Mouse (Mus musculus): Measurements from ENCODE around the gene Stag3. TPM values are rescaled to one million over a fixed set of nuclear protein-coding genes. Genes with fewer than 3 reads are reported as not detected.
A peak's percentile ranks its signal among the peaks of the same experiment; 100 is the strongest.

The Stag3 gene
- 0.41 and 0.44 TPM in 2 replicates for polyA plus RNA-seq (2015; fragmentation: Nextera tagmentation; extraction: Ambion mirVana)

- ATAC-seq (peak; percentile 96), DNase-seq (peak; percentile 92)
- Histone ChIP-seq H3K9me3 (ENCODE audit: low read length) (0 out of 2 replicates have a peak, but pooled peaks cover 2% of the 10 kb centered on the region), H3K27me3 (ENCODE audit: insufficient read depth, low read length) (no peaks in the 10 kb centered on the region), H3K9ac (replicated peaks) (peak within 1 kb of the TSS; percentile 42), H3K4me1 (ENCODE audit: insufficient read depth) (peaks cover 10% of the 10 kb centered on the region), H3K36me3 (replicated peaks; ENCODE audit: insufficient read depth, low read length) (no peaks in the 10 kb centered on the region), H3K4me3 (ENCODE audit: low read depth, low read length) (peak within 1 kb of the TSS; percentile 51), H3K27ac (ENCODE audit: low read depth) (no peak within 1 kb of the TSS), H3K4me2 (ENCODE audit: low read depth, low read length) (peak within 1 kb of the TSS; percentile 80)
- no peak for TF ChIP-seq EP300 (IDR thresholded peaks at IDR 0.05; ENCODE audit: low read depth)
- WGBS (ENCODE audit: insufficient replicate concordance): under 1% methylated on average over 56 of the region's 56 CpGs
Measured at GRCm38 (mm10) chr5:138279585-138280424, at the start of gene Stag3, which contains the start of the genes Gm43720 and Gpc2. Gene Stag3 (plus strand): TSS chr5:138280240. Gene Gm43720 (minus strand): TSS chr5:138279958. Gene Gpc2 (minus strand): TSS chr5:138280005.

GRCm38 (mm10) chr5:138233778-138234177 lies 46.3 kb upstream of the Stag3 start:
- H3K27ac ChIP-seq (ENCODE audit: low read depth): no peak overlapping the region
- DNase-seq (no peak), ATAC-seq (no peak)
- no peak for TF ChIP-seq CTCF (IDR thresholded peaks at IDR 0.05; ENCODE audit: low read depth)
- 80% methylated on average over 2 of the region's 2 CpGs for WGBS (ENCODE audit: insufficient replicate concordance)
- H3K4me3 ChIP-seq (ENCODE audit: low read depth, low read length): no peak overlapping the region
- no peaks in the 10 kb centered on the region for H3K36me3 ChIP-seq (replicated peaks; ENCODE audit: insufficient read depth, low read length)
- no peak overlapping the region for H3K4me2 ChIP-seq (ENCODE audit: low read depth, low read length)
- H3K9ac ChIP-seq (replicated peaks): no peak overlapping the region
- no peaks in the 10 kb centered on the region for H3K9me3 ChIP-seq (ENCODE audit: low read length)
- peaks cover 11% of the 10 kb centered on the region for H3K4me1 ChIP-seq (ENCODE audit: insufficient read depth)
- no peaks in the 10 kb centered on the region for H3K27me3 ChIP-seq (ENCODE audit: insufficient read depth, low read length)

- no peak overlapping the region for H3K4me2 ChIP-seq (ENCODE audit: low read depth, low read length)
- H3K27ac ChIP-seq (ENCODE audit: low read depth): 0 out of 2 replicates have a peak overlapping the region, but pooled peaks have one; percentile 52
- no peaks in the 10 kb centered on the region for H3K36me3 ChIP-seq (replicated peaks; ENCODE audit: insufficient read depth, low read length)
- H3K4me1 ChIP-seq (ENCODE audit: insufficient read depth): peaks cover 11% of the 10 kb centered on the region
- H3K27me3 ChIP-seq (ENCODE audit: insufficient read depth, low read length): no peaks in the 10 kb centered on the region
- H3K4me3 ChIP-seq (ENCODE audit: low read depth, low read length): no peak overlapping the region
- no peak overlapping the region for H3K9ac ChIP-seq (replicated peaks)
- TF ChIP-seq EP300 (IDR thresholded peaks at IDR 0.05; ENCODE audit: low read depth) (no peak), CTCF (IDR thresholded peaks at IDR 0.05; ENCODE audit: low read depth) (no peak)
- H3K9me3 ChIP-seq (ENCODE audit: low read length): no peaks in the 10 kb centered on the region
- DNase-seq: no peak
- ATAC-seq: peak; percentile 56; the same call in 1 of the 2 replicates
Measured at GRCm38 (mm10) chr5:138234224-138234623, 45.8 kb upstream of the Stag3 start.

- Histone ChIP-seq H3K9me3 (ENCODE audit: low read length) (no peaks in the 10 kb centered on the region), H3K4me1 (ENCODE audit: insufficient read depth) (no peaks in the 10 kb centered on the region), H3K9ac (replicated peaks) (no peak overlapping the region), H3K4me3 (ENCODE audit: low read depth, low read length) (no peak overlapping the region), H3K36me3 (replicated peaks; ENCODE audit: insufficient read depth, low read length) (no peaks in the 10 kb centered on the region), H3K27me3 (ENCODE audit: insufficient read depth, low read length) (no peaks in the 10 kb centered on the region), H3K4me2 (ENCODE audit: low read depth, low read length) (no peak overlapping the region), H3K27ac (ENCODE audit: low read depth) (no peak overlapping the region)
- WGBS (ENCODE audit: insufficient replicate concordance): 17% methylated on average over 2 of the region's 2 CpGs
- TF ChIP-seq EP300 (IDR thresholded peaks at IDR 0.05; ENCODE audit: low read depth) (no peak), CTCF (IDR thresholded peaks at IDR 0.05; ENCODE audit: low read depth) (no peak)
- ATAC-seq: no peak
- DNase-seq: no peak
Measured at GRCm38 (mm10) chr5:138241511-138241910, 38.5 kb upstream of the Stag3 start.

GRCm38 (mm10) chr5:138251144-138251543 lies 28.9 kb upstream of the Stag3 start:
- DNase-seq: no peak
- 78% methylated on average over 12 of the region's 12 CpGs for WGBS (ENCODE audit: insufficient replicate concordance)
- H3K4me1 ChIP-seq (ENCODE audit: insufficient read depth): peaks cover 6% of the 10 kb centered on the region
- no peak for ATAC-seq
- no peak overlapping the region for H3K4me2 ChIP-seq (ENCODE audit: low read depth, low read length)
- no peak overlapping the region for H3K27ac ChIP-seq (ENCODE audit: low read depth)
- no peaks in the 10 kb centered on the region for H3K36me3 ChIP-seq (replicated peaks; ENCODE audit: insufficient read depth, low read length)
- no peak for TF ChIP-seq CTCF (IDR thresholded peaks at IDR 0.05; ENCODE audit: low read depth)
- no peaks in the 10 kb centered on the region for H3K9me3 ChIP-seq (ENCODE audit: low read length)
- no peak overlapping the region for H3K9ac ChIP-seq (replicated peaks)
- no peak overlapping the region for H3K4me3 ChIP-seq (ENCODE audit: low read depth, low read length)
- H3K27me3 ChIP-seq (ENCODE audit: insufficient read depth, low read length): no peaks in the 10 kb centered on the region

- no peak for DNase-seq
- ATAC-seq: no peak
- H3K4me2 ChIP-seq (ENCODE audit: low read depth, low read length): no peak overlapping the region
- H3K4me1 ChIP-seq (ENCODE audit: insufficient read depth): peaks cover 18% of the 10 kb centered on the region
- no peak overlapping the region for H3K4me3 ChIP-seq (ENCODE audit: low read depth, low read length)
- TF ChIP-seq EP300 (IDR thresholded peaks at IDR 0.05; ENCODE audit: low read depth): no peak
- TF ChIP-seq CTCF (IDR thresholded peaks at IDR 0.05; ENCODE audit: low read depth): 0 out of 2 replicates have a peak, but pooled peaks have one; percentile 12
- WGBS (ENCODE audit: insufficient replicate concordance): 93% methylated on average over 3 of the region's 3 CpGs
- H3K27me3 ChIP-seq (ENCODE audit: insufficient read depth, low read length): no peaks in the 10 kb centered on the region
- no peaks in the 10 kb centered on the region for H3K9me3 ChIP-seq (ENCODE audit: low read length)
- no peak overlapping the region for H3K9ac ChIP-seq (replicated peaks)
- no peak overlapping the region for H3K27ac ChIP-seq (ENCODE audit: low read depth)
- H3K36me3 ChIP-seq (replicated peaks; ENCODE audit: insufficient read depth, low read length): peaks cover 4% of the 10 kb centered on the region; the same call in 1 of the 2 replicates
Measured at GRCm38 (mm10) chr5:138253061-138253460, 27.0 kb upstream of the Stag3 start.
